Comparison of ENCODE assay signal across 1 mouse cellular context in the genomic region with DNA sequence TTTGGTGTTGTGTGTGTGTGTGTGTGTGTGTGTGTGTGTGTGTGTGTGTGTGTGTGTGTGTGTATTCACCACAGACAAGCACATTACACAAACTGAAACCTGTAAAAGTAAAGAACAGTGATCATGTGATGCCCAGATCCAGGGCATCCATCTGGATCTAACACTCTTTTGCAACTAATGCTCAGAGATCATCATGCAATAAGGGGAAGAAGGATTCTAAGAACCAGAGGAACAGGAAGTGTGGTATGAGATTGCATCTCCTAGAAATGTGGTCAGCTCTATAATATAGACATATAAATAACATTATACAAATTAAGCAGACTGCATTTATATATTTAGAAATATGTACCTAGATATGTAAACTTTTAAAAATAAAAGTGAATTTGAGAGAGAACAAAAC.
TF ChIP-seq lines count a peak whose summit lies in the region.

No protein-coding gene starts in this region.

TF ChIP-seq in MEL, 35 proteins besides CTCF, POLR2A, EP300 and RAD21 (continued from another document):
- TF ChIP-seq GABPA (IDR thresholded peaks at IDR 0.05; ENCODE audit: low read depth, low read length) (no peak), TCF12 (IDR thresholded peaks at IDR 0.05; ENCODE audit: low read depth, low read length) (no peak), MYB (IDR thresholded peaks at IDR 0.05; ENCODE audit: low read depth, low read length) (no peak), ZNF384 (IDR thresholded peaks at IDR 0.05; ENCODE audit: low read depth, low read length) (no peak), MXI1 (IDR thresholded peaks at IDR 0.05; ENCODE audit: low read depth, low read length) (no peak), MAX (IDR thresholded peaks at IDR 0.05; ENCODE audit: low read length) (no peak), ZC3H11A (IDR thresholded peaks at IDR 0.05; ENCODE audit: low read depth, low read length) (no peak), HCFC1 (IDR thresholded peaks at IDR 0.05; ENCODE audit: low read depth, low read length) (no peak), TBP (IDR thresholded peaks at IDR 0.05; ENCODE audit: low read depth, low read length) (no peak), POLR2AphosphoS2 (IDR thresholded peaks at IDR 0.05; ENCODE audit: low read length) (no peak), JUND (IDR thresholded peaks at IDR 0.05; ENCODE audit: low read depth, low read length) (no peak)
